Mouse (Mus musculus): Measurements from ENCODE around the gene Dleu7. TPM values are rescaled to one million over a fixed set of nuclear protein-coding genes. Genes with fewer than 3 reads are reported as not detected.

Dleu7 gene
- total RNA-seq, 2 experiments from 2014 or later, result not detected

GRCm38 (mm10) chr14:62227101-62227500 is 65.7 kb downstream of the Dleu7 start:
- Histone ChIP-seq H3K4me3 (no peak overlapping the region), H3K27ac (peak overlapping the region; percentile 29; the same call in 1 of the 2 replicates)
- TF ChIP-seq CTCF (IDR thresholded peaks at IDR 0.05), result no peak
- no peak for DNase-seq
- intact Hi-C loops (cut with DNase I), result no loop called here

GRCm38 (mm10) chr14:62226576-62227047 is 66.2 kb downstream of the Dleu7 start:
- intact Hi-C loops (cut with DNase I), result no loop called here
- Histone ChIP-seq H3K27ac (peak overlapping the region; percentile 29; the same call in 1 of the 2 replicates), H3K4me3 (peak overlapping the region; percentile 11)
- no peak for DNase-seq
- TF ChIP-seq CTCF (IDR thresholded peaks at IDR 0.05), result peak; percentile 40

Other genes with a start within 250 kb of the Dleu7 start
- 1 to 10 TPM; 4.2 to 6.4 TPM for gene Rnaseh2b, start 458 bp downstream of the Dleu7 start, total RNA-seq (2021)
- gene Gucy1b2, start 163.2 kb upstream of the Dleu7 start, total RNA-seq (2021), result not detected